Mouse (Mus musculus): ENCODE data around the gene Pde6g. TPM values are rescaled to one million over a fixed set of nuclear protein-coding genes. Genes with fewer than 3 reads are reported as not detected.

Pde6g gene
- polyA plus RNA-seq, 1 experiment from 2014 or later, result 0.29 TPM

DNA sequence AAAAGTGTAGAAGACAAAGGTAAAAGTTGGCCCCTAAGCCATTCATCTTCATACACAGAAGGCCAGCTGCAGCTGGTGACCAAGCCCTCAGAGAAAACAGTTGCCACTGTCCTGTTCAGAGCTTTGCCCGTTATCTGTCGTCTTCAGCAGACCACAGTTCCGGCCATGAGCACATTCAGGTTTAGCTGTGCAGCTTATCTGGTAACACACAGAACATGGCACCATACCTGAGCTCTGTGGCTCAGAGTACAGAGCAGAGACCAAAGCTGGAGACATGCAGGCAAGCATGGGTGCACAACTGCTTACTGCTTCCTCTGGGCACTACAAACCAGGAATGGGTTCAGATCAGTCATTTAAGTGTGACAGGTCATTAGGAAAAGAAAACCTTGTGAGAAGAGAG lies 47.4 kb downstream of the Pde6g start:
- no peak overlapping the region for H3K4me2 ChIP-seq
- no peak overlapping the region for H3K4me3 ChIP-seq
- 90% methylated on average over 3 of the region's 3 CpGs for WGBS
- H3K9me3 ChIP-seq, result no peaks in the 10 kb centered on the region
- ATAC-seq (ENCODE audit: low read depth), result no peak
- H3K27me3 ChIP-seq, result no peaks in the 10 kb centered on the region
- peaks cover 98% of the 10 kb centered on the region for H3K36me3 ChIP-seq
- H3K27ac ChIP-seq (replicated peaks), result no peak overlapping the region
- H3K4me1 ChIP-seq (replicated peaks), result no peaks in the 10 kb centered on the region
- H3K9ac ChIP-seq, result no peak overlapping the region

DNA sequence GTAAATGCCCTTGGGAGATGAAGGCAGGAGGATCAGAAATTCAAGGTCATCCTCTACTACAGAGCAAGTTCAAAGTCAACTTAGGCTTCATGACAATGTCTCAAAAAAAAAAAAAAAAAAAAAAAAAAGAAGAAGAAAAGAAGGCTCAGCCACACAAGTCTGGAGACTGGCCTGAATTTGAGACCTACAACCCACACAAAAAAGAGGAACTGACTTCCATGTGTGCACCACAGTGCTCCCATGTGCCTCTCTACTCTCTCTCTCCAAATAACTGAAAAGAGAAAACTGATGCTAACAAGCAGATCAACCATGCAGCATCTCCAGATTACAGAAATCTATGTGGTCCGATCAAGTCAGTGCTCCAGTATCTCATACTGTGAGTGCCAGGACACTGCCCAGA lies 48.5 kb downstream of the Pde6g start:
- Histone ChIP-seq H3K4me3 (no peak overlapping the region), H3K27me3 (no peaks in the 10 kb centered on the region), H3K36me3 (peaks cover 98% of the 10 kb centered on the region), H3K9ac (no peak overlapping the region), H3K9me3 (no peaks in the 10 kb centered on the region), H3K4me1 (replicated peaks) (no peaks in the 10 kb centered on the region), H3K27ac (replicated peaks) (no peak overlapping the region), H3K4me2 (no peak overlapping the region)
- 93% methylated on average over 1 of the region's 1 CpGs for WGBS
- no peak for ATAC-seq (ENCODE audit: low read depth)

DNA sequence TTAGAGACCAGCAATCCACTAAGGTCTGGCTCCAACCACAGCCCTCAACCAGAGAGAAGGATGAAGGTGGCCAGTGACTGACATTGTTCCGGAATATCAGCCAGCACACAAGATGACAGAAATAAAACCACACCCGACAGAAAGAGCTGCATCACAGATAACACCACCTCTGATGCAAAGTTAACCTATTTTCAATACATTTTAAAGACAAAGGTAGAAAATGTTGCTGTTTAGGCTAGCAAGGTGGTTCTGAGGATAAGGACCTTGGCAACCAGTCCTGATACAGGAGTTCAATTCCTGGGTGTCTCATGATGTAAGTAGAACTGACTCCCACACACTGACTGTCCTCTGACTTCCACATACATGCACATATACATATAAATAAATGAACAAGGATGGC lies 54.0 kb downstream of the Pde6g start:
- H3K9ac ChIP-seq, result no peak overlapping the region
- H3K4me1 ChIP-seq (replicated peaks), result no peaks in the 10 kb centered on the region
- H3K9me3 ChIP-seq, result no peaks in the 10 kb centered on the region
- ATAC-seq (ENCODE audit: low read depth), result no peak
- H3K27ac ChIP-seq (replicated peaks), result no peak overlapping the region
- H3K4me2 ChIP-seq, result no peak overlapping the region
- no peaks in the 10 kb centered on the region for H3K27me3 ChIP-seq
- H3K36me3 ChIP-seq, result peaks cover 88% of the 10 kb centered on the region
- WGBS, result 94% methylated on average over 2 of the region's 2 CpGs
- H3K4me3 ChIP-seq, result no peak overlapping the region

Other genes with a start within 250 kb of the Pde6g start
- gene Bahcc1, start 220.6 kb downstream of the Pde6g start, polyA plus RNA-seq (2015; fragmentation: Nextera tagmentation; extraction: Ambion mirVana), result 13.6 and 15.3 TPM in 2 replicates
- gene Actg1, start 105.0 kb downstream of the Pde6g start, polyA plus RNA-seq (2015; fragmentation: Nextera tagmentation; extraction: Ambion mirVana), result 3,932 and 3,979 TPM in 2 replicates
- gene Fscn2, start 92.0 kb downstream of the Pde6g start, polyA plus RNA-seq (2015; fragmentation: Nextera tagmentation; extraction: Ambion mirVana), result 1.3 and 1.5 TPM in 2 replicates
- gene Faap100, start 74.7 kb downstream of the Pde6g start, polyA plus RNA-seq (2015; fragmentation: Nextera tagmentation; extraction: Ambion mirVana), result 53.9 and 59.7 TPM in 2 replicates
- gene Nploc4, start 15.8 kb downstream of the Pde6g start, polyA plus RNA-seq (2015; fragmentation: Nextera tagmentation; extraction: Ambion mirVana), result 33.5 and 33.8 TPM in 2 replicates
- not detected in 2 replicates for gene Tspan10, start 10.9 kb downstream of the Pde6g start, polyA plus RNA-seq (2015; fragmentation: Nextera tagmentation; extraction: Ambion mirVana)
- 8.5 and 10.4 TPM in 2 replicates for gene Oxld1, start 4.6 kb upstream of the Pde6g start, polyA plus RNA-seq (2015; fragmentation: Nextera tagmentation; extraction: Ambion mirVana)
- gene Ccdc137, start 4.6 kb upstream of the Pde6g start, polyA plus RNA-seq (2015; fragmentation: Nextera tagmentation; extraction: Ambion mirVana), result 26.3 and 26.9 TPM in 2 replicates
- 64.8 and 70.8 TPM in 2 replicates for gene Arl16, start 14.1 kb upstream of the Pde6g start, polyA plus RNA-seq (2015; fragmentation: Nextera tagmentation; extraction: Ambion mirVana)
- 123 and 124 TPM in 2 replicates for gene Mrpl12, start 31.1 kb upstream of the Pde6g start, polyA plus RNA-seq (2015; fragmentation: Nextera tagmentation; extraction: Ambion mirVana)
- gene Slc25a10, start 38.3 kb upstream of the Pde6g start, polyA plus RNA-seq (2015; fragmentation: Nextera tagmentation; extraction: Ambion mirVana), result 29.3 and 31.1 TPM in 2 replicates
- gene Gcgr, start 77.2 kb upstream of the Pde6g start, polyA plus RNA-seq (2015; fragmentation: Nextera tagmentation; extraction: Ambion mirVana), result 0.20 and 0.28 TPM in 2 replicates
- 201 and 236 TPM in 2 replicates for gene Mcrip1, start 96.2 kb upstream of the Pde6g start, polyA plus RNA-seq (2015; fragmentation: Nextera tagmentation; extraction: Ambion mirVana)
- gene Ppp1r27, start 97.6 kb upstream of the Pde6g start, polyA plus RNA-seq (2015; fragmentation: Nextera tagmentation; extraction: Ambion mirVana), result not detected in 2 replicates
- 329 and 382 TPM in 2 replicates for gene P4hb, start 119.8 kb upstream of the Pde6g start, polyA plus RNA-seq (2015; fragmentation: Nextera tagmentation; extraction: Ambion mirVana)
- gene Arhgdia, start 128.1 kb upstream of the Pde6g start, polyA plus RNA-seq (2015; fragmentation: Nextera tagmentation; extraction: Ambion mirVana), result 529 and 543 TPM in 2 replicates
- gene Alyref, start 144.9 kb upstream of the Pde6g start, polyA plus RNA-seq (2015; fragmentation: Nextera tagmentation; extraction: Ambion mirVana), result 292 and 326 TPM in 2 replicates
- 175 and 192 TPM in 2 replicates for gene Anapc11, start 144.9 kb upstream of the Pde6g start, polyA plus RNA-seq (2015; fragmentation: Nextera tagmentation; extraction: Ambion mirVana)
- 0.81 TPM in 1 of 2 replicates, not detected in the other for gene Npb, start 155.0 kb upstream of the Pde6g start, polyA plus RNA-seq (2015; fragmentation: Nextera tagmentation; extraction: Ambion mirVana)
- gene Pcyt2, start 164.4 kb upstream of the Pde6g start, polyA plus RNA-seq (2015; fragmentation: Nextera tagmentation; extraction: Ambion mirVana), result 167 and 175 TPM in 2 replicates
- gene Sirt7, start 171.7 kb upstream of the Pde6g start, polyA plus RNA-seq (2015; fragmentation: Nextera tagmentation; extraction: Ambion mirVana), result 52.0 and 55.2 TPM in 2 replicates
- gene Mafg, start 180.1 kb upstream of the Pde6g start, polyA plus RNA-seq (2015; fragmentation: Nextera tagmentation; extraction: Ambion mirVana), result 35.5 and 36.0 TPM in 2 replicates
- 24.7 and 24.8 TPM in 2 replicates for gene Pycr1, start 190.3 kb upstream of the Pde6g start, polyA plus RNA-seq (2015; fragmentation: Nextera tagmentation; extraction: Ambion mirVana)
- gene Myadml2, start 194.7 kb upstream of the Pde6g start, polyA plus RNA-seq (2015; fragmentation: Nextera tagmentation; extraction: Ambion mirVana), result 0.66 and 1.7 TPM in 2 replicates
- 2.5 and 2.7 TPM in 2 replicates for gene Notum, start 207.7 kb upstream of the Pde6g start, polyA plus RNA-seq (2015; fragmentation: Nextera tagmentation; extraction: Ambion mirVana)
- 131 and 141 TPM in 2 replicates for gene Aspscr1, start 219.5 kb upstream of the Pde6g start, polyA plus RNA-seq (2015; fragmentation: Nextera tagmentation; extraction: Ambion mirVana)